Mouse (Mus musculus) erythroblast, embryonic 14.5 days (primary cell): ENCODE results near the gene Nlrp5.

Source experiments
- GATA1 ChIP-seq: IDR thresholded peaks from 2 replicates; pipeline ENCODE4 v1.6.1; 2012; ENCODE audit warnings: low read length, inconsistent platforms, mixed read lengths
- TAL1 ChIP-seq: IDR thresholded peaks from 3 replicates; pipeline ENCODE4 v1.6.1; 2012; ENCODE audit warnings: low read length, inconsistent platforms, mixed read lengths

DNA sequence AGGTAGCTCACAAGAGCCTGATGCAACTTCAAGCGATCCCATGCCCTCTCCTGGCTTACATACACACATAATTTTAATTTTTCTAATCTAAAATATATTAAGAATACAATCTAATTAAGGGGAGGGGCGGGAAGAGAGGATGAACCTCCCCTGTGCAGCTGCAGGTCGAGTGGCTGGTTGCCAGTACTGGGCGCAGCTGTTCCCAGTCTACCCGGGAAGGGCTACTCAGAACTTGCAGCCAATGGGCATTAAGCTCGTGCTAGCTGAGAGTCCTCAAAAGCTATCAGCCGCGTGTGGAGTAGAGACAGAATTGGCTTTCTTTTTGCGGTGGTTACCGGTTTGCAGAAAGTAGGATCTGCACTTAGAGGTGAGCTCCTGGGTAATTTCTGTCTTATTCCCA lies at the start of gene Nlrp5:
- no peak for TF ChIP-seq TAL1
- TF ChIP-seq GATA1, result no peak
